Mouse (Mus musculus) embryonic facial prominence, embryonic 12.5 days (tissue): Measurements from ENCODE around the gene Hbp1. TPM values are rescaled to one million over a fixed set of nuclear protein-coding genes. Genes with fewer than 3 reads are reported as not detected.

Source experiments
- ATAC-seq: fragments of 200-750 bp; cut with Nextera tagmentation; 2 replicates; pipeline ENCODE4 v1.8.0; 2017; ENCODE audit not compliant: insufficient number of reproducible peaks, insufficient read depth, low FRiP score, low TSS enrichment
- H3K27ac ChIP-seq: fragments of 300-500 bp; sonication (generic); 2 replicates; pipeline ENCODE4 v1.5.1; 2016; ENCODE audit warnings: mild to moderate bottlenecking
- H3K27me3 ChIP-seq: fragments of 300-500 bp; sonication (generic); 2 replicates; pipeline ENCODE4 v1.6.1; 2016; ENCODE audit warnings: mild to moderate bottlenecking, moderate library complexity
- H3K36me3 ChIP-seq: fragments of 300-500 bp; sonication (generic); 2 replicates; pipeline ENCODE4 v1.6.1; 2016; ENCODE audit warnings: mild to moderate bottlenecking
- H3K4me1 ChIP-seq: fragments of 300-500 bp; sonication (generic); 2 replicates; pipeline ENCODE4 v1.6.1; 2016
- H3K4me2 ChIP-seq: fragments of 300-500 bp; sonication (generic); replicated peaks from 2 replicates; pipeline ENCODE4 v1.6.1; 2016; ENCODE audit warnings: mild to moderate bottlenecking, moderate library complexity
- H3K4me3 ChIP-seq: fragments of 300-500 bp; sonication (generic); 2 replicates; pipeline ENCODE4 v1.5.1; 2016; ENCODE audit warnings: mild to moderate bottlenecking
- H3K9ac ChIP-seq: fragments of 300-500 bp; sonication (generic); 2 replicates; pipeline ENCODE4 v1.6.1; 2016; ENCODE audit warnings: mild to moderate bottlenecking, moderate library complexity
- H3K9me3 ChIP-seq: fragments of 300-500 bp; sonication (generic); 2 replicates; pipeline ENCODE4 v1.6.1; 2016; ENCODE audit warnings: mild to moderate bottlenecking, moderate library complexity
- WGBS: fragments of 180-500 bp; shearing (Covaris S2); methylation state at CpG from one replicate; pipeline ENCODE4 v1.1.7; 2016; 5-methylcytosine and 5-hydroxymethylcytosine counted together
- polyA plus RNA-seq: library from polyadenylated mRNA; unstranded; fragments of >200 nt; fragmentation: Nextera tagmentation; extraction: Ambion mirVana; gene quantifications from 2 replicates; pipeline ENCODE4 v1.2.1, GENCODE M21; 2016

Hbp1 gene
- polyA plus RNA-seq, 1 experiment from 2014 or later: 133 TPM

- H3K4me3 ChIP-seq: peak overlapping the region; percentile 92
- peak overlapping the region; percentile 54 for H3K4me2 ChIP-seq
- no peaks in the 10 kb centered on the region for H3K27me3 ChIP-seq
- H3K36me3 ChIP-seq: peaks cover 4% of the 10 kb centered on the region
- no peak for ATAC-seq
- WGBS: 29% methylated on average over 7 of the region's 7 CpGs
- peak overlapping the region; percentile 99 for H3K27ac ChIP-seq
- 0 out of 2 replicates have a peak, but pooled peaks cover 2% of the 10 kb centered on the region for H3K4me1 ChIP-seq
- no peaks in the 10 kb centered on the region for H3K9me3 ChIP-seq
- peak overlapping the region; percentile 92; the same call in 1 of the 2 replicates for H3K9ac ChIP-seq
Observed at GRCm38 (mm10) chr12:31948101-31949000, 2.0 kb downstream of the Hbp1 start.

GRCm38 (mm10) chr12:31947476-31947875 is 2.9 kb downstream of the Hbp1 start:
- no peaks in the 10 kb centered on the region for H3K27me3 ChIP-seq
- no peak overlapping the region for H3K4me2 ChIP-seq
- ATAC-seq: no peak
- H3K4me1 ChIP-seq: 0 out of 2 replicates have a peak, but pooled peaks cover 2% of the 10 kb centered on the region
- H3K4me3 ChIP-seq: no peak overlapping the region
- H3K9ac ChIP-seq: no peak overlapping the region
- 94% methylated on average over 5 of the region's 5 CpGs for WGBS
- H3K9me3 ChIP-seq: no peaks in the 10 kb centered on the region
- peaks cover 13% of the 10 kb centered on the region for H3K36me3 ChIP-seq
- H3K27ac ChIP-seq: no peak overlapping the region

- Histone ChIP-seq H3K4me3 (no peak overlapping the region), H3K4me2 (no peak overlapping the region), H3K9me3 (no peaks in the 10 kb centered on the region), H3K36me3 (peaks cover 30% of the 10 kb centered on the region), H3K27me3 (no peaks in the 10 kb centered on the region), H3K4me1 (0 out of 2 replicates have a peak, but pooled peaks cover 2% of the 10 kb centered on the region), H3K9ac (no peak overlapping the region), H3K27ac (no peak overlapping the region)
- 98% methylated on average over 2 of the region's 2 CpGs for WGBS
- ATAC-seq: no peak
Observed at GRCm38 (mm10) chr12:31944405-31944804, 5.9 kb downstream of the Hbp1 start.

GRCm38 (mm10) chr12:31943020-31943654 is 7.2 kb downstream of the Hbp1 start:
- Histone ChIP-seq H3K27me3 (no peaks in the 10 kb centered on the region), H3K9me3 (no peaks in the 10 kb centered on the region), H3K4me3 (no peak overlapping the region), H3K4me1 (no peaks in the 10 kb centered on the region), H3K9ac (no peak overlapping the region), H3K4me2 (no peak overlapping the region), H3K36me3 (peaks cover 43% of the 10 kb centered on the region), H3K27ac (no peak overlapping the region)
- WGBS: 91% methylated on average over 4 of the region's 4 CpGs
- ATAC-seq: no peak

- H3K36me3 ChIP-seq: peaks cover 65% of the 10 kb centered on the region
- H3K4me3 ChIP-seq: no peak overlapping the region
- no peaks in the 10 kb centered on the region for H3K27me3 ChIP-seq
- 0 out of 2 replicates have a peak, but pooled peaks cover 2% of the 10 kb centered on the region for H3K4me1 ChIP-seq
- ATAC-seq: no peak
- no peak overlapping the region for H3K27ac ChIP-seq
- H3K9ac ChIP-seq: no peak overlapping the region
- H3K4me2 ChIP-seq: no peak overlapping the region
- no peaks in the 10 kb centered on the region for H3K9me3 ChIP-seq
Observed at GRCm38 (mm10) chr12:31939026-31939425, 11.3 kb downstream of the Hbp1 start.

GRCm38 (mm10) chr12:31938391-31938997 is 11.8 kb downstream of the Hbp1 start:
- Histone ChIP-seq H3K27me3 (no peaks in the 10 kb centered on the region), H3K4me2 (no peak overlapping the region), H3K4me1 (0 out of 2 replicates have a peak, but pooled peaks cover 2% of the 10 kb centered on the region), H3K36me3 (peaks cover 62% of the 10 kb centered on the region), H3K4me3 (no peak overlapping the region), H3K9me3 (no peaks in the 10 kb centered on the region), H3K27ac (no peak overlapping the region), H3K9ac (no peak overlapping the region)
- WGBS: 90% methylated on average over 4 of the region's 4 CpGs
- ATAC-seq: no peak

GRCm38 (mm10) chr12:31937613-31938012 is 12.7 kb downstream of the Hbp1 start:
- H3K4me3 ChIP-seq: no peak overlapping the region
- WGBS: 90% methylated on average over 3 of the region's 3 CpGs
- H3K4me2 ChIP-seq: no peak overlapping the region
- 0 out of 2 replicates have a peak, but pooled peaks cover 2% of the 10 kb centered on the region for H3K4me1 ChIP-seq
- no peak overlapping the region for H3K27ac ChIP-seq
- no peak for ATAC-seq
- H3K9me3 ChIP-seq: no peaks in the 10 kb centered on the region
- no peak overlapping the region for H3K9ac ChIP-seq
- no peaks in the 10 kb centered on the region for H3K27me3 ChIP-seq
- H3K36me3 ChIP-seq: peaks cover 61% of the 10 kb centered on the region

GRCm38 (mm10) chr12:31936657-31937300 is 13.6 kb downstream of the Hbp1 start:
- 23% methylated on average over 6 of the region's 6 CpGs for WGBS
- H3K27ac ChIP-seq: no peak overlapping the region
- H3K4me1 ChIP-seq: 0 out of 2 replicates have a peak, but pooled peaks cover 2% of the 10 kb centered on the region
- no peaks in the 10 kb centered on the region for H3K27me3 ChIP-seq
- H3K9ac ChIP-seq: no peak overlapping the region
- H3K36me3 ChIP-seq: peaks cover 64% of the 10 kb centered on the region
- H3K9me3 ChIP-seq: no peaks in the 10 kb centered on the region
- no peak for ATAC-seq
- H3K4me2 ChIP-seq: no peak overlapping the region
- H3K4me3 ChIP-seq: no peak overlapping the region

- no peak for ATAC-seq
- Histone ChIP-seq H3K9ac (no peak overlapping the region), H3K36me3 (peaks cover 61% of the 10 kb centered on the region), H3K4me2 (no peak overlapping the region), H3K27me3 (no peaks in the 10 kb centered on the region), H3K27ac (no peak overlapping the region), H3K4me3 (no peak overlapping the region), H3K9me3 (no peaks in the 10 kb centered on the region), H3K4me1 (0 out of 2 replicates have a peak, but pooled peaks cover 2% of the 10 kb centered on the region)
- WGBS: 96% methylated on average over 3 of the region's 3 CpGs
Observed at GRCm38 (mm10) chr12:31931818-31932217, 18.5 kb downstream of the Hbp1 start.

- no peak overlapping the region for H3K4me3 ChIP-seq
- H3K36me3 ChIP-seq: peaks cover 63% of the 10 kb centered on the region
- WGBS: 75% methylated on average over 3 of the region's 3 CpGs
- no peak overlapping the region for H3K4me2 ChIP-seq
- H3K27ac ChIP-seq: no peak overlapping the region
- no peak for ATAC-seq
- no peak overlapping the region for H3K9ac ChIP-seq
- no peaks in the 10 kb centered on the region for H3K4me1 ChIP-seq
- H3K27me3 ChIP-seq: no peaks in the 10 kb centered on the region
- no peaks in the 10 kb centered on the region for H3K9me3 ChIP-seq
Observed at GRCm38 (mm10) chr12:31928498-31928897, 21.8 kb downstream of the Hbp1 start.

- Histone ChIP-seq H3K9ac (no peak overlapping the region), H3K4me2 (no peak overlapping the region), H3K4me1 (no peaks in the 10 kb centered on the region), H3K27ac (no peak overlapping the region), H3K27me3 (no peaks in the 10 kb centered on the region), H3K4me3 (no peak overlapping the region), H3K9me3 (no peaks in the 10 kb centered on the region), H3K36me3 (peaks cover 48% of the 10 kb centered on the region)
- ATAC-seq: no peak
- WGBS: 61% methylated on average over 4 of the region's 4 CpGs
Observed at GRCm38 (mm10) chr12:31926661-31927061, 23.7 kb downstream of the Hbp1 start.
